Mouse (Mus musculus): ENCODE results near the gene Ccp110. TPM values are rescaled to one million over a fixed set of nuclear protein-coding genes. Genes with fewer than 3 reads are reported as not detected.

Gene Ccp110
- polyA plus RNA-seq, 1 experiment = 1.2 TPM

DNA sequence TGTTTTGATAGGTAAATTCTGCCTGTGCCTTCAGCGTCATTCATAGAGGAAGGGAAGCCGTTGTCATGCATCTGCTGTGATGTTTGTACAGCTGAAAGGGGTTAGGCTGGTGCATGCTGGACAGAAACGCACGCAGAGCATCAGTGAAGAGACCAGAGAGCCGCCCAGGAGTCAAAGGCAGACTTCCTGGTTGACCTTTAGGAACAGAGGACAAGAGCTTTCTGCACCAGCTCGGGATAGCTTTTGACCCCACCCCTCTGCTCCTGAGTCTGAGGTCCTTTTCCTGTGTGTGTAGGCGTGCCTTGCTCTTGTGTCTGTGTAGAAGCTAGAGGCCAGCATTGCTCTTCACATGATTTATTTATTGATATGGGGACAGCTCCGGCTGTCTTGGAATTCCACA, 37.4 kb downstream of the Ccp110 start:
- TF ChIP-seq GATA1 (IDR thresholded peaks at IDR 0.05; ENCODE audit: low read length) = no peak

GRCm38 (mm10) chr7:118751625-118752024, 39.3 kb downstream of the Ccp110 start:
- TF ChIP-seq GATA1 (IDR thresholded peaks at IDR 0.05; ENCODE audit: low read length) = no peak

- no peak for TF ChIP-seq GATA1 (IDR thresholded peaks at IDR 0.05; ENCODE audit: low read length)
These were observed 43.4 kb downstream of the Ccp110 start for GRCm38 (mm10) chr7:118755756-118756155.

- no peak for TF ChIP-seq GATA1 (IDR thresholded peaks at IDR 0.05; ENCODE audit: low read length)
These were observed 44.3 kb downstream of the Ccp110 start for GRCm38 (mm10) chr7:118756490-118757265.

GRCm38 (mm10) chr7:118758369-118758768, 46.0 kb downstream of the Ccp110 start:
- TF ChIP-seq GATA1 (IDR thresholded peaks at IDR 0.05; ENCODE audit: low read length) = no peak

- TF ChIP-seq GATA1 (IDR thresholded peaks at IDR 0.05; ENCODE audit: low read length) = no peak
These were observed 47.0 kb downstream of the Ccp110 start for GRCm38 (mm10) chr7:118759372-118759771.

DNA sequence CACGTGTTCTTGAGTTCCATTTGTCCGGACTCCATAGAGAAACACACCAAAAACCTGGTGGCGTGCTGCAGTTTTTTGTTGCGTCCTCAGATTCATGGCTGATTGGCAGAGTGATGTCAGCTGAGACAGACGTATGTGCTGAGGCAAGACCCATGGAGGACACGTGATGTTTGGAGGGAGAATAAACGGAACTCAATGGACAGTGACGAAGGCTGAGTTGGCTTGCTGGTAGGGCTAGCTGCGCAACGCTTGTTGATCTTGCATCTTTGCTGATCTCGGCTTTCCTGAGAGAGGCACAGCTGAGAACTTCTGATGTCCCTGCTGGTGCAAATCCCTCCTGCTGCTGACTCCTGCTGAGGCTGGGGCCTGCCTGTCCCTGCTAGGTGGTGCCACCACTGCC, 51.6 kb downstream of the Ccp110 start:
- TF ChIP-seq GATA1 (IDR thresholded peaks at IDR 0.05; ENCODE audit: low read length) = no peak

DNA sequence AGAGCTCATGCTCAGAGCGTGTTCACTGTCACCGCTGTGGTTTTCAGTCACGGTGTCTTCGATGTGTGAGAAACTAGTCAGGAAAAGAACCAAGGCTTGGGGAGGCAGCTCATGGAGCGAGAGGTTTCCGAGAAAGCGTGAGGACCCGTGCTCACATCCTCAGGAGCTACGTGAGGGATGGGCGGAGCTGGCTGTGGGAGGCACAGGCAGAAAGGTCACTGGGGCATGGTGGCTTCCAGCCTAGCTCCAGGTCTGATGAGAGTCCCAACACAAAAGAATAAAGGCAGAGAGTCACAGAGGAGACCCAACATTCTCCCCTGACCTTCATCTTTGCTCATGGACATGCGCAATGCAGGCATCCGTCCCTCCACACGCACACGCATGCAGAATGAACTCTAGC, 52.4 kb downstream of the Ccp110 start:
- no peak for TF ChIP-seq GATA1 (IDR thresholded peaks at IDR 0.05; ENCODE audit: low read length)

- TF ChIP-seq GATA1 (IDR thresholded peaks at IDR 0.05; ENCODE audit: low read length) = no peak
These were observed 53.3 kb downstream of the Ccp110 start for GRCm38 (mm10) chr7:118765604-118766003.

GRCm38 (mm10) chr7:118766119-118766833, 53.9 kb downstream of the Ccp110 start:
- TF ChIP-seq GATA1 (IDR thresholded peaks at IDR 0.05; ENCODE audit: low read length) = no peak

DNA sequence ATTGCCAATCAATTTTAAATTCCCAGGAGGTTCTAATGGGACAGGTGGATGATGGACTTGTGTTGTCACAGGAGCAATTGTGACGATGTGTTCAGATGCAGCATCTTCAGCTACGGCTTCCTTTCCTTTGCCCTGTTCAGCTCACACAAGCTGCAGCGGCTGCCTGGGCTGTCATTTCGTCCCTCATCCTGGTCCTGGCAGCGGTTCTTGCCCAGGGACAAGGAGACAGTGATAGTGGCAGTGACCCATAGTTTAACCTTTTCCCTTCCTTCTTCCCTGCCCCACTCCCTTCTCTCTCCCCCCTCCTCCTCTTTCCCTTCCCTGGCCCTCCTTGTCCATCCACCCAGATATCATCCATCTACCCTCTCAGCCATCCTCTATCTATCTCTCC, 54.5 kb downstream of the Ccp110 start:
- TF ChIP-seq GATA1 (IDR thresholded peaks at IDR 0.05; ENCODE audit: low read length) = no peak

DNA sequence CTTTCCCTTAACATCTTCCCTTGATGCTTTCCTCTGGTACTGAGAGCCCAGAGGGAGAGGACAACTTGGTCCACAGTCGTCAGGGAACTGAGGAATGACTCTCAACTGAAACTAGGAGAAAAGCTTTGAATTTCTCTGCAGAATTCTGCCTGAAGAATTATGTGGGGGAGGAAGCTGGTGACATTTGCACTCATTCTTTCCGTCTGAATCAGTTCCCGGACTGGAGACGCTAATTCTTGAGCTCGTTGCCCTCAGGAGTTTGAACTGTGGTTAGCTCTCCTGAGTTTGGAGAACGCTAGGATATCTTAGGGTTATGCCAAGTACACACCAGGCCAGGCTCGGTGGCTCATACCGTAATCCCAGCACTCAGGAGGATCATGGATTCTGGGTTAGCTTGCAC, 56.9 kb downstream of the Ccp110 start:
- TF ChIP-seq GATA1 (IDR thresholded peaks at IDR 0.05; ENCODE audit: low read length) = no peak

GRCm38 (mm10) chr7:118769655-118770054, 57.3 kb downstream of the Ccp110 start:
- no peak for TF ChIP-seq GATA1 (IDR thresholded peaks at IDR 0.05; ENCODE audit: low read length)

- no peak for TF ChIP-seq GATA1 (IDR thresholded peaks at IDR 0.05; ENCODE audit: low read length)
These were observed 60.7 kb downstream of the Ccp110 start for GRCm38 (mm10) chr7:118773027-118773426.

DNA sequence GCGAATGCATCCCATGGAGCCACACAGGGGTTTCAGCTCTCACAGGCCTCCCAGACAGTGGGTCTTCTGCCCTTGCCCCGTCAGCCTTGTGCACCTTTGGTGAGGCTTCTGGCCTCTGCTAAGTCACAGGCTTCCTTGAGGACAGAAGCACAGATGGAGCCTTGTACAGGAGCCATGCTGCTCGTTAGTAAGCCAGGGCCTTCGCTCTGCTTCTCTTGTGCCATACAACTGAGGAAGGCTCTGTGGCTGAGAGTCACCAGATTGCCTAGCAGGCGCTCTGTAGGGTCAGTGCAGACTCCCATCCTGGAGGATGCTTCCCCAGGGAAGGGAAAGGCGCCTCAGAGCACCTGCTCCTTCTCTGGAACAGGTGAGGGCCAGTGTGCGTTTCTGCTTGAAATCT, 63.6 kb downstream of the Ccp110 start:
- TF ChIP-seq GATA1 (IDR thresholded peaks at IDR 0.05; ENCODE audit: low read length) = no peak

GRCm38 (mm10) chr7:118776491-118776890, 64.1 kb downstream of the Ccp110 start:
- no peak for TF ChIP-seq GATA1 (IDR thresholded peaks at IDR 0.05; ENCODE audit: low read length)
